Mouse (Mus musculus): Measurements from ENCODE around the gene Vdac2. TPM values are rescaled to one million over a fixed set of nuclear protein-coding genes. Genes with fewer than 3 reads are reported as not detected.

Gene Vdac2
- polyA plus RNA-seq, 1 experiment from 2014 or later, result 121 TPM

DNA sequence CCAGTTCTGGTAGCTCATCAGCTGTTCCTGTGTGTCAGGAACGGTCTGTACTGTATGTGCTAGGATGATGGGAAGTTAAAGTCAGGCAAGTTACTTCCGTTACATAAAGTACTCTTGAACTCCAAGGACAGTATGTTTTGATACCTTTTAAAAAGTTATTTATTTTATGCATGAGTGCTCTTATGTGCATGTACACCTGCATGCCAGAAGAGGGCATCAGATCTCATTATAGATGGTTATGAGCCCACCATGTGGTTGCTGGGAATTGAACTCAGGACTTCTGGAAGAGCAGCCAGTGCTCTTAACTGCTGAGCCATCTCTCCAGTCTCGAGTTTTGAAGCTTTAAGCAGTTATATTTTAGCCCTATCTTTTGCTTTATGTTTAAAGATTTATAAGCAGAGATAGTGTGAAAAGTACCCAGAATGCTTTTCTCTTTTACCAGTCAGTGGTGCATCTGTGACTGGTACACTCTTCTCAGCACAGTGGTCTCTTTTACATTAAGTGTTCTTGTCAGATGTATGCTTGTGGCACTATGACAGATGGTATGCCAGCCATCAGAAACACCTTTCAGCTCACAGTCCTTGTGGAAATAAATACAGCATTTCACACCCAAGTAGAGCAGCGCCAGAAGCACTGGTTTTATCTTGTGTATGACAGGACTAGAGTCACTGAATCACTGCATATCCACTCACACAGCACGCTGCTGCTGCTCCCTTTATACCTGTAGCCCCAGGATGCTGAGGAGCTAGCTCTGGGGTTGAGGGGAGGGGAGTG, 17.0 kb downstream of the Vdac2 start:
- no peaks in the 10 kb centered on the region for H3K27me3 ChIP-seq
- no peak overlapping the region for H3K4me2 ChIP-seq
- 67% methylated on average over 5 of the region's 5 CpGs for WGBS (ENCODE audit: insufficient replicate concordance)
- no peak overlapping the region for H3K4me3 ChIP-seq (replicated peaks)
- no peak for ATAC-seq (ENCODE audit: insufficient read depth)
- H3K36me3 ChIP-seq (replicated peaks), result peaks cover 99% of the 10 kb centered on the region
- H3K4me1 ChIP-seq (replicated peaks), result peaks cover 41% of the 10 kb centered on the region
- no peak overlapping the region for H3K9ac ChIP-seq
- no peaks in the 10 kb centered on the region for H3K9me3 ChIP-seq (replicated peaks)
- no peak overlapping the region for H3K27ac ChIP-seq (replicated peaks)

DNA sequence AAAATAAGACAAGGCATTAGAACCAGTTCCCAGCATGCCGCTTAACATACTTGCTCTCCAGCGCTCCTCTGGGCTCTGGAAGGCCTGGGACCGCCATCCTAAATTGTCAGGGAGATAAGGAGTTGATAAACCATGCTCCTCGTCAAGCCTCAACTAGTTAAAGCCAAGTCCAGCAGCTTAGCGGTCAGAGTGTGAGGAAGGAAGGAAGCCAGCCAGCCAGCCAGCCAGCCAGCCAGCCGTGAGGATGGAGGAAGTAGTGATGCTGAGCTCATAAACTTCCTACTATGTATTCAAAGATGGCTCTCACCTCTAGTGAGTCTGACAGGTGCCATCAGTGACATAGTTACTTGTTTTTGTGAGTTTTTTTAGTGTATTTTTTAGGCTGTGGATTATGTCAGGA, 18.2 kb downstream of the Vdac2 start:
- Histone ChIP-seq H3K4me3 (replicated peaks) (no peak overlapping the region), H3K9ac (no peak overlapping the region), H3K9me3 (replicated peaks) (no peaks in the 10 kb centered on the region), H3K27me3 (no peaks in the 10 kb centered on the region), H3K4me2 (no peak overlapping the region), H3K36me3 (replicated peaks) (peaks cover 87% of the 10 kb centered on the region), H3K27ac (replicated peaks) (no peak overlapping the region), H3K4me1 (replicated peaks) (peaks cover 53% of the 10 kb centered on the region)
- 44% methylated on average over 6 of the region's 6 CpGs for WGBS (ENCODE audit: insufficient replicate concordance)
- ATAC-seq (ENCODE audit: insufficient read depth), result no peak

DNA sequence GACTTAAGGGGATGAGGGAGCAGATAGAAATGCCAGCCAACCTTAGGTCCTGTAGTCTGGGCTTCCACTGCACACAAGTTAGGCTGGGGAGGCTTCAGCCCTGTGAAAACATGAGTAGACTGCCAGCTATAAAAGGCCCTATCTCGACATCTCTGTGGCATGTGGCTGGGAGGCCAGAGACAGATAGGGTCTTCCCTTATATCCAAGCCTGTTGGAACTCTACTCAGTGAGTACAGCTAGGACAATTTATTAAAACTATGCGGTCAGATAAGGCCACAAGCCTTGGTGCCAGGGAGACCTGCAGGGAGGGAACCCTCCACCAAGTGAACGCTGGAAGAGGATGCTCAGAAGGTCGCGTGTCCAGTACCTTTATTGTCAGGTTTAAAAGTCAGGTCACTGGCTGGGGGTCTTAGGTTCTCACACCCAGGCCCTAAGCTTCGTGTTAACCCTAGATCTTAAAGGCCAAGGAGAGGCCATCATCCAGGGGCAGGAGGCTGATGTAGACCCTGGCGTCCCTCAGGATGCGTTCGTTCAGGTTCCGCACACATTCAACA, 21.9 kb downstream of the Vdac2 start:
- H3K36me3 ChIP-seq (replicated peaks), result peaks cover 51% of the 10 kb centered on the region
- peak overlapping the region; percentile 71; the same call in 1 of the 2 replicates for H3K9ac ChIP-seq
- no peaks in the 10 kb centered on the region for H3K9me3 ChIP-seq (replicated peaks)
- no peaks in the 10 kb centered on the region for H3K27me3 ChIP-seq
- peak overlapping the region; percentile 98 for H3K4me2 ChIP-seq
- whole genome bisulfite sequencing (ENCODE audit: insufficient replicate concordance), result 14% methylated on average over 10 of the region's 10 CpGs
- H3K4me3 ChIP-seq (replicated peaks), result peak overlapping the region; percentile 66
- ATAC-seq (ENCODE audit: insufficient read depth), result no peak
- peak overlapping the region; percentile 88; the same call in 1 of the 2 replicates for H3K27ac ChIP-seq (replicated peaks)
- peaks cover 87% of the 10 kb centered on the region for H3K4me1 ChIP-seq (replicated peaks)

DNA sequence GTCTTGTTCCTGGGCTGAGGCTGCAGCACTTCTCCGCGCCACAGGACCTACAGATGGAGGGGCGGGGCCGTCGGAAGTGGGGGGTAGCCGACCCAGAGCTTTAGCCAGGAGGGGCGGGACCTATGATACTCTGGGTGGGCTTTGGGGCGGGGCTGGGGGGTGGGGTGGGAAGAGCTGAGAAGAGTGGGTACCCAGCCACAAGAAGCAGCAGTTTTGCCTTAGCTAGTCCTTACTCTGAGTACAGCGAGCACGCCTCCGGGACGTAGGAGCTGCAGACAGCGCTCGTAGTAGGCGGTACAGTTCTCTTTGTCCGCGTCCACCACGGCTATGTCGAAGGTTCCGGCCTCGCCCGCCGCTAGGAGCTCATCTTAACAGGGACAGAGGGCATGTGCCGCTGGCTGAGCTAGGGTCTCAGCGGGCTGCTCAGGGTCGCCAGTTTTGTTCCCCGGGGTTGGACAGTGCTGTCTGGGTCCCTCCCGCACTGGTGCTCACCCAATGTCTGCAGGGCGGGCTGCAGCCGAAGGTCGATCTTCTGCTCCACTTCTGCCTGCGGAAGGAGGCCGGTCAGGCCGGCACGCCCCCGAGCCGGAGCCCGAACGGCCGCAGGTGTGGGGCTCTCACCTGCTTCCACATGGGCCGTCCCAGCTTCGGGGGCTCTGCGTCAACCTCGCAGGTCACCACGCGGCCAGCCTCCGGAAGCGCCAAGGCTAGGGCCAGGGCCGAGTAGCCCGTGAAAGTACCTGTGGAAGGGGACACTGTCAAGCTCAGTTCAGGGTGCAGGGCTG, 22.5 kb downstream of the Vdac2 start:
- peak overlapping the region; percentile 98 for H3K4me2 ChIP-seq
- no peaks in the 10 kb centered on the region for H3K9me3 ChIP-seq (replicated peaks)
- H3K27ac ChIP-seq (replicated peaks), result peak overlapping the region; percentile 88
- no peaks in the 10 kb centered on the region for H3K27me3 ChIP-seq
- H3K4me1 ChIP-seq (replicated peaks), result peaks cover 88% of the 10 kb centered on the region
- peaks cover 44% of the 10 kb centered on the region for H3K36me3 ChIP-seq (replicated peaks)
- peak overlapping the region; percentile 66 for H3K4me3 ChIP-seq (replicated peaks)
- H3K9ac ChIP-seq, result peak overlapping the region; percentile 71
- WGBS (ENCODE audit: insufficient replicate concordance), result under 1% methylated on average over 49 of the region's 50 CpGs
- no peak for ATAC-seq (ENCODE audit: insufficient read depth)

DNA sequence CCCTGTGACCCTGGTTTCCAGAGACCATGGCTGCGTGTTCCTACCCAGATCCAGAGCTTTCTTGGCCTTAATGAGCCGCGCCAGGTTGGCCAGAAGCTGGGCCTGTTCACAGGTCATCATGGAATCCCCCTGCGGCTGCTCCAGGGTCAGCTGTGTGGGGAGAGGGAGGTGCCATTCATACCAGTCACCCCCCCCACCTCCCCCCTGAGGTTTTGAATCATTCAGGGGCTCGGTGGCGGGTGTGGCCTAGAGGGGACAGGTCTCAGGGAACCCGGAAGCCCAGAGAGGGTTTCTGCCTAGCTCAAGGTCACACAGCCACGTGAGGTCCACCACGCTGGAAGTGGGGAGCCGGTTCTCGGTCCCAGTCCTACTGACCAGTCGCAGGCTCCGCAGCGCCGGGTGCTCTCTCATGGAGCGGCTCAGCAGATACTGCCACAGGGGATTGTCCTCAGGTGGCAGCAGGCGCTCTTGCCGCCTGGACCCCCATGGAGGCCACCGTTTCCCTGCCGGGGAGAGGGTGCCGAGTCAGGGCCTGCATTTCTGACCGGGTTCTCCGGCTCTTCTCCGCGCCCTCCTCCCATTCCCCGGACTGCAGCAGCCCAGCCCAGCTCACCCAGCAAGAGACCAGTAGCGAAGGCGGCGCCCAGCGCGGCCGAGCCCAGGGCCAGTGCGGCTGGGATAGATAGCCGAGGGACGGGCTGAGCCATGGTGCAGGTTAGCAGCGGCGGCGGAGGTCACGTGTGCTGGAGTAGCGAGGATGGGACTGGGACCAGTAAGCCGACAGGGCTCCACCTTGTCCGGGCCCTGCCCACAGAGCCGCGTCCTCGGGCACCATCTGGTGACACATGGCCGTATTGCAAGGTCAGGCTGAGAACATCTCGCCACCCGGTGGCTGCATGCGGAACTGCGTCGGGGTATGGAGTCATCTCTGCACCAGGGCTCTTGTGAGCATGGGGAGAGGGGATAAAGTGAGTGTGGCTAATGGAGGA, 23.4 kb downstream of the Vdac2 start, which contains the start of gene Comtd1:
Gene Comtd1, minus strand, starts transcription at position 812 of the 989 bp plus-strand sequence.
- H3K27ac ChIP-seq (replicated peaks), result peak within 1 kb of the TSS; percentile 90
- ATAC-seq (ENCODE audit: insufficient read depth), result peak; percentile 96
- WGBS (ENCODE audit: insufficient replicate concordance), result under 1% methylated on average over 51 of the region's 51 CpGs

DNA sequence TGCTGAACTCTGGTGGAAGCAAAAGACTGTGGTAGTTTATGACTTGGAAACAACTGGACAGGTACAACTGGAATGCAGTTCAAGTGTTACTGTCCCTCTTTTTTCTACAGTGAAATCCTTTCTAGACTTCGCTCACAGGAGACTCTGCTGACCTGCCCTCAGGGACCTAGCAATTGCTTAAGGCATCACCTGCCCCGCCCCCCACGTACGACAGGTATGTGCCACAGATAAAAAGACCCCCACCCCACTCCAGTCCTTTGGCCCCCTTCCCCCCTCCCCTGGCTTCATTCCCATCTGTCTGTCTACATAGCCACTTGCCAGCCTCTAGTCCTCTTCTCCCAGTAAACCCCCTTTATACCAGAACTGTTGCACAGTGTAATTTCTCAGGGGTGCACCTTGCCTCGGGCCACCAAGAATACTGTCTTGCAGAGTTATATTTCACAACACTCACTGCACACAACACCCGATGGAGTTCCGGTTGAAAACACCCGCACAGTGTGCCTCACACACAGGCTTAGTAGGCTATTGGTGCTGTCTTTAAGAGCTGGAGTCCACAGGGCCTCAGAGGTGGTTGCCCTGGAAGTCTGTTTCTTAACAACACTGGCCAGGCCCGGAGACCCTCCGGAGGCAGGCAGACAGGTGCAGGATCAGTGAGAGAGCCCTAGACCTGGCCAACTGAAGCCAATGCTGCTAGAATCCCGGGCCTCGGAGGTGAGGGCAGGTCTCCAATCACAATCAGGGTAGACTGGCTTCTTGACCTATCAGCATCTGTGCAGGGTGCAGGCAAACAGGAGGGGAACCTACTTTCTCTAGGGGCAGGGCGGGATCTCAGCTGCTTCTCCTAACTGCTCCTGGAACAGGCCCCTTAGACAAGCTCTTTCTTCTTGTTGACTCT, 24.7 kb downstream of the Vdac2 start:
- 64% methylated on average over 13 of the region's 13 CpGs for WGBS (ENCODE audit: insufficient replicate concordance)
- peaks cover 86% of the 10 kb centered on the region for H3K4me1 ChIP-seq (replicated peaks)
- ATAC-seq (ENCODE audit: insufficient read depth), result peak; percentile 20
- peak overlapping the region; percentile 24 for H3K4me3 ChIP-seq (replicated peaks)
- H3K9me3 ChIP-seq (replicated peaks), result no peaks in the 10 kb centered on the region
- peaks cover 22% of the 10 kb centered on the region for H3K36me3 ChIP-seq (replicated peaks)
- H3K27ac ChIP-seq (replicated peaks), result peak overlapping the region; percentile 90
- H3K27me3 ChIP-seq, result no peaks in the 10 kb centered on the region
- peak overlapping the region; percentile 98 for H3K4me2 ChIP-seq
- H3K9ac ChIP-seq, result peak overlapping the region; percentile 39; the same call in 1 of the 2 replicates

More for the DNA sequence above, 23.4 kb downstream of the Vdac2 start, which contains the start of gene Comtd1:
- Histone ChIP-seq H3K4me1 (replicated peaks) (peaks cover 88% of the 10 kb centered on the region), H3K9me3 (replicated peaks) (no peaks in the 10 kb centered on the region), H3K36me3 (replicated peaks) (peaks cover 35% of the 10 kb centered on the region), H3K4me2 (peak within 1 kb of the TSS; percentile 98), H3K4me3 (replicated peaks) (peak within 1 kb of the TSS; percentile 66), H3K9ac (peak within 1 kb of the TSS; percentile 71), H3K27me3 (no peaks in the 10 kb centered on the region)

DNA sequence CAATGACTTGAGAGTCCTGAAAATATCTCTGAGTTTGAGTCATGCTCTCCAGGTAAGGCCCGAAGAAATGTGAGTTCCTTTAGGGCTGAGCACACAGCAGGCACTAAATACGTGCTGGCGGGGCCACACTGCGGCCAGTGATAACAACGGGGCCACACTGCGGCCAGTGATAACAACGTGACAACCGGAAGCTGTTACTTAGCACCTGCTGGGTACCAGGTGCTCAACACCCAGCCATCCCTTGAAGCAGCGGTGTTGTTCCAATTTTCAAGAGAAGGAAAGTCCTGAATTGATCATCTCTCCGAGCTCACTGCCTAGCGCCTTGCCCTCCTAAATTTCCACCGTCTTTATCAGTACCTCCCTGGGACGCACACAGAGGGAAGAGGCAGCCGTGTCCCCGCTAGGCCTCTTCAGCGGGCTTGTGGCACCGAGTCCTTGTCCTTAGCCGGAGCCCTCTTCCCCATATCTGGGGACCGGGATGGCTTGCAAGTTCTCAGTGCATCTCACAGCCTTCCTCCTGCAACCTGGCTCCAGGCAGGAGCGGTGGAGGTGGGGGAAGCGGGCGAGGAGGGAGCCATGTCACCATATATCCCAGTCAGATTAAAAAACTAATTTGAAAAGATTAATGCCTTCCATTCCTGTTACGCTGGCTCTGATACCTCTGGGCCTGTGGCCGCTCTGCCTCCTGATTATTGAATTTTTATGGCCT, 25.5 kb downstream of the Vdac2 start:
- H3K36me3 ChIP-seq (replicated peaks), result peaks cover 14% of the 10 kb centered on the region
- peak; percentile 57 for ATAC-seq (ENCODE audit: insufficient read depth)
- peak overlapping the region; percentile 90 for H3K27ac ChIP-seq (replicated peaks)
- H3K9me3 ChIP-seq (replicated peaks), result no peaks in the 10 kb centered on the region
- peak overlapping the region; percentile 24 for H3K4me3 ChIP-seq (replicated peaks)
- H3K27me3 ChIP-seq, result no peaks in the 10 kb centered on the region
- peak overlapping the region; percentile 98 for H3K4me2 ChIP-seq
- peaks cover 84% of the 10 kb centered on the region for H3K4me1 ChIP-seq (replicated peaks)
- H3K9ac ChIP-seq, result peak overlapping the region; percentile 39; the same call in 1 of the 2 replicates
- 49% methylated on average over 24 of the region's 24 CpGs for WGBS (ENCODE audit: insufficient replicate concordance)

DNA sequence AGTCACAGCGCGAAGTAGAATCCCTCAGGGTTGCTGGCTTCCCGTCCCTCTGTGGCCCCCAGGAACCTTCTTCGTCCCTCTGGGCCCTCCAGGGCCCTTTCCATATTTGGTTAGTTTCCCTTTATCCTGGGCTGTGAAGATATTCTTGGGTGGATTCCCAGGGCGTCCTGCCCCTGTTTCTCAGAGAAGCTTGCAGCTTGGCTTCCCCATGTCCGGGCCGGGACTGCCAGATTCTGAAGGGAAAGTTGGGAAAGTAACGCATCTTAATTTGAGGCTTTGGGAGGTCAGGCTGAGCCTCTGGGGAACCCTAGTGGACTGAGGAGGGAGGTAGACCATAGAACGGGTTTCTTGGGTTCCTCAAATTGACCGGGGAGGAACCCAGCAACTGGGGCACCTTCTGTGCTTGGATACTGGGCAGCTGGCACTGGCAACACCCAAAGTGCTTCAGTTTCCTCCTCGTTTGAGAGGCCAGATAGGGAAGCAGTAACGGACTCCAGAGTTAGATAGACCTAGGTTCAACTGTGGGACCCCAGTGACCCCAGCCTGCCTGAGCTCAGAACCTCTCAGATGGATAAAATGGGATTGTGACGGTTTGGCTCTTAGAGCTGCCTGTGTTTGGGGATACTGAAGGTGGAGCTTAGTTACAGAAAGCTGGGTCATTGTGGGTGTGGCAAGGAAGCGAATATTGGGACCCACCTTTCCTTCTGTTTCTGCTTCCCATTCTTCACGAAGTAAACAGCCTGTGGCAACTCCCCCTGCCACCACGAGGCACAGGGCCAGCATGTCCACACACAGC, 27.2 kb downstream of the Vdac2 start:
- 48% methylated on average over 16 of the region's 16 CpGs for WGBS (ENCODE audit: insufficient replicate concordance)
- no peak for ATAC-seq (ENCODE audit: insufficient read depth)
- peak overlapping the region; percentile 90 for H3K27ac ChIP-seq (replicated peaks)
- H3K9ac ChIP-seq, result peak overlapping the region; percentile 19; the same call in 1 of the 2 replicates
- peak overlapping the region; percentile 79 for H3K4me2 ChIP-seq
- H3K36me3 ChIP-seq (replicated peaks), result no peaks in the 10 kb centered on the region
- no peaks in the 10 kb centered on the region for H3K9me3 ChIP-seq (replicated peaks)
- no peaks in the 10 kb centered on the region for H3K27me3 ChIP-seq
- peak overlapping the region; percentile 16 for H3K4me3 ChIP-seq (replicated peaks)
- H3K4me1 ChIP-seq (replicated peaks), result peaks cover 68% of the 10 kb centered on the region
